In genomic region chr3:152111081-152111480, GRCm38 (mm10) we compare ENCODE assay signal across 8 mouse cellular contexts. TPM values are rescaled to one million over a fixed set of nuclear protein-coding genes. Genes with fewer than 3 reads are reported as not detected.
DNase-seq lines count a peak whose midpoint lies in the region; ATAC-seq and TF ChIP-seq lines count a peak whose summit lies in the region.

No protein-coding gene starts in this region.

- intact Hi-C loops in left cerebral cortex, adult 2 months (cut with DNase I), result loop anchor here (1.0 to 5.0 kb wide), 3 partner anchors 51 to 121 kb away; partner anchors contain the start of genes Dnajb4 and Fubp1

- peak; percentile 20; the same call in 1 of the 2 replicates for ATAC-seq in hindbrain, embryonic 15.5 days (ENCODE audit: low FRiP score, low read depth)

- peak; percentile 86 for DNase-seq in layer of hippocampus, adult 11-12 months (ENCODE audit: low spot score)
- no peak for DNase-seq in layer of hippocampus, adult 9-10 months (ENCODE audit: low spot score)
- DNase-seq in cerebellum, postnatal 36 days, result peak; percentile 73 to 84
- DNase-seq in frontal cortex, postnatal 36 days (ENCODE audit: low spot score in 2 of 2), result peak; percentile 70 to 92
- DNase-seq in left cerebral cortex, adult 2 months (ENCODE audit: extremely low spot score in 1 of 2, low spot score in 2 of 2), result peak; percentile 79 to 81

- WGBS in hindbrain, embryonic 15.5 days, result 17% methylated on average over 9 of the region's 9 CpGs
- 27% methylated on average over 9 of the region's 9 CpGs for WGBS in small intestine, adult 2 months

- peak overlapping the region; percentile 16; the same call in 1 of the 2 replicates for H3K4me2 ChIP-seq in hindbrain, embryonic 15.5 days

- H3K9me3 ChIP-seq in hindbrain, embryonic 15.5 days, result no peaks in the 10 kb centered on the region
- no peaks in the 10 kb centered on the region for H3K9me3 ChIP-seq in megakaryocyte, embryonic 14.5 days

- TF ChIP-seq POLR2A in small intestine, adult 2 months (IDR thresholded peaks at IDR 0.05; ENCODE audit: low read depth, low read length), result no peak

- peak; percentile 83 for TF ChIP-seq CTCF in left cerebral cortex, adult 2 months (IDR thresholded peaks at IDR 0.05)
- peak; percentile 62; the same call in 1 of the 2 replicates for TF ChIP-seq CTCF in small intestine, adult 2 months (IDR thresholded peaks at IDR 0.05; ENCODE audit: extremely low read depth, insufficient read length, insufficient replicate concordance, low read depth, low read length)

- H3K27me3 ChIP-seq in hindbrain, embryonic 15.5 days, result no peaks in the 10 kb centered on the region
- peaks cover 19% of the 10 kb centered on the region for H3K27me3 ChIP-seq in megakaryocyte, embryonic 14.5 days (replicated peaks)
- H3K27me3 ChIP-seq in small intestine, adult 2 months (ENCODE audit: control insufficient read depth, insufficient read depth, low read length), result no peaks in the 10 kb centered on the region

- H3K27ac ChIP-seq in hindbrain, embryonic 15.5 days (replicated peaks), result no peak overlapping the region
- peak overlapping the region; percentile 54 for H3K27ac ChIP-seq in left cerebral cortex, adult 2 months
- no peak overlapping the region for H3K27ac ChIP-seq in small intestine, adult 2 months (ENCODE audit: insufficient read depth, low read depth, low read length)

- no peak overlapping the region for H3K4me3 ChIP-seq in hindbrain, embryonic 15.5 days
- peak overlapping the region; percentile 20 for H3K4me3 ChIP-seq in left cerebral cortex, adult 2 months
- H3K4me3 ChIP-seq in megakaryocyte, embryonic 14.5 days (replicated peaks), result peak overlapping the region; percentile 84
- H3K4me3 ChIP-seq in small intestine, adult 2 months (ENCODE audit: low read depth, low read length), result no peak overlapping the region

- peaks cover 27% of the 10 kb centered on the region for H3K4me1 ChIP-seq in hindbrain, embryonic 15.5 days (replicated peaks)
- H3K4me1 ChIP-seq in megakaryocyte, embryonic 14.5 days, result peaks cover 96% of the 10 kb centered on the region
- H3K4me1 ChIP-seq in small intestine, adult 2 months (ENCODE audit: control insufficient read depth, insufficient read depth, insufficient read length, low read length), result peaks cover 18% of the 10 kb centered on the region

- no peak overlapping the region for H3K9ac ChIP-seq in hindbrain, embryonic 15.5 days

- H3K36me3 ChIP-seq in hindbrain, embryonic 15.5 days, result no peaks in the 10 kb centered on the region
- no peaks in the 10 kb centered on the region for H3K36me3 ChIP-seq in megakaryocyte, embryonic 14.5 days (replicated peaks; ENCODE audit: low read length)
- peaks cover 10% of the 10 kb centered on the region for H3K36me3 ChIP-seq in small intestine, adult 2 months (ENCODE audit: control insufficient read depth, insufficient read depth, low read length)

RNA-seq across cellular contexts. Expression of gene Gipc2, which starts 54.9 kb away (rescaled TPM):
- 13.5 and 13.7 TPM in 2 replicates for polyA plus RNA-seq in hindbrain, embryonic 15.5 days (2015; fragmentation: Nextera tagmentation; extraction: Ambion mirVana)
- total RNA-seq in left cerebral cortex, adult 2 months (2021), result 1 to 10 TPM; 2.8 to 3.2 TPM
- polyA plus RNA-seq in megakaryocyte, embryonic 14.5 days (2012; ENCODE audit: insufficient read depth, low replicate concordance), result 2.4 TPM in 1 of 2 replicates, not detected in the other
- 52.0 and 121 TPM in 2 replicates for polyA plus RNA-seq in small intestine, adult 2 months (2012; rRNA removed)

Comparison
In these comparisons a context has a peak if more than half of its experiments do, and no peak if none do; other contexts are left out.
1. H3K4me3 ChIP-seq: peak in left cerebral cortex, adult 2 months (single experiment) and megakaryocyte, embryonic 14.5 days (single experiment); none in hindbrain, embryonic 15.5 days (single experiment) and small intestine, adult 2 months (single experiment).